Mouse (Mus musculus) liver (tissue): ENCODE data around the gene Synpr.
"Not testable (repeated sequence)": the region's sequence is repeated elsewhere in the genome, so short reads cannot be mapped to it uniquely, and the experiment has no call there.

ENCODE experiments used
- DNase-seq: peaks from one replicate; pipeline ENCODE4 v3.0.0-alpha.2; 2020; ENCODE audit warnings: mixed read lengths

Gene Synpr

GRCm38 (mm10) chr14:13284091-13284844 is at the start of gene Synpr:
Gene Synpr (plus strand): TSS chr14:13284780.
- DNase-seq, result peak; percentile 58

- no peak for DNase-seq
Observed at GRCm38 (mm10) chr14:13236929-13237328, 47.7 kb upstream of the Synpr start.

- DNase-seq, result no peak
Observed at GRCm38 (mm10) chr14:13247431-13247830, 37.1 kb upstream of the Synpr start.

GRCm38 (mm10) chr14:13249361-13249760 is 35.2 kb upstream of the Synpr start:
- no peak for DNase-seq

GRCm38 (mm10) chr14:13252594-13252993 is 32.0 kb upstream of the Synpr start:
- DNase-seq, result no peak

- DNase-seq, result not testable (repeated sequence)
Observed at GRCm38 (mm10) chr14:13254741-13255140, 29.8 kb upstream of the Synpr start.

- no peak for DNase-seq
Observed at GRCm38 (mm10) chr14:13262406-13262805, 22.2 kb upstream of the Synpr start.

- DNase-seq, result no peak
Observed at GRCm38 (mm10) chr14:13266331-13266730, 18.2 kb upstream of the Synpr start.

- DNase-seq, result no peak
Observed at GRCm38 (mm10) chr14:13267181-13267580, 17.4 kb upstream of the Synpr start.

GRCm38 (mm10) chr14:13283211-13283610 is 1.4 kb upstream of the Synpr start:
- no peak for DNase-seq

GRCm38 (mm10) chr14:13284845-13285198 is 242 bp downstream of the Synpr start:
- DNase-seq, result no peak

- no peak for DNase-seq
Observed at GRCm38 (mm10) chr14:13285341-13286130, 956 bp downstream of the Synpr start.

- DNase-seq, result no peak
Observed at GRCm38 (mm10) chr14:13294200-13294599, 9.6 kb downstream of the Synpr start.

- DNase-seq, result no peak
Observed at GRCm38 (mm10) chr14:13314323-13314722, 29.7 kb downstream of the Synpr start.

GRCm38 (mm10) chr14:13328461-13328860 is 43.9 kb downstream of the Synpr start:
- DNase-seq, result no peak

- DNase-seq, result no peak
Observed at GRCm38 (mm10) chr14:13332497-13333306, 48.1 kb downstream of the Synpr start.

- DNase-seq, result no peak
Observed at GRCm38 (mm10) chr14:13333372-13333771, 48.8 kb downstream of the Synpr start.

GRCm38 (mm10) chr14:13336162-13336561 is 51.6 kb downstream of the Synpr start:
- DNase-seq, result no peak

- no peak for DNase-seq
Observed at GRCm38 (mm10) chr14:13340688-13341087, 56.1 kb downstream of the Synpr start.

- no peak for DNase-seq
Observed at GRCm38 (mm10) chr14:13344240-13344639, 59.7 kb downstream of the Synpr start.

- no peak for DNase-seq
Observed at GRCm38 (mm10) chr14:13349170-13349865, 64.7 kb downstream of the Synpr start.

GRCm38 (mm10) chr14:13354154-13354553 is 69.6 kb downstream of the Synpr start:
- no peak for DNase-seq
